Mouse (Mus musculus) midbrain, embryonic 11.5 days (tissue): ENCODE data around the gene Kif28. TPM values are rescaled to one million over a fixed set of nuclear protein-coding genes. Genes with fewer than 3 reads are reported as not detected.

Experiments
- polyA plus RNA-seq: library from polyadenylated mRNA; unstranded; fragments of >200 nt; fragmentation: Nextera tagmentation; extraction: Ambion mirVana; gene quantifications from 2 replicates; pipeline ENCODE4 v1.2.1, GENCODE M21; 2014

Kif28 gene
- polyA plus RNA-seq, 1 experiment from 2014 or later: not detected

Other genes with a start within 250 kb of the Kif28 start
- gene Smyd3, start 227.2 kb downstream of the Kif28 start, polyA plus RNA-seq: 13.1 and 15.9 TPM in 2 replicates
- gene Tfb2m, start 199.0 kb downstream of the Kif28 start, polyA plus RNA-seq: 27.1 and 30.7 TPM in 2 replicates
- 22.6 and 25.1 TPM in 2 replicates for gene Cnst, start 198.9 kb downstream of the Kif28 start, polyA plus RNA-seq
- gene Sccpdh, start 77.1 kb downstream of the Kif28 start, polyA plus RNA-seq: 95.6 and 101 TPM in 2 replicates
- gene Gm10518, start 58.1 kb upstream of the Kif28 start, polyA plus RNA-seq: 0.20 and 0.30 TPM in 2 replicates
- 32.9 and 35.1 TPM in 2 replicates for gene Ahctf1, start 58.4 kb upstream of the Kif28 start, polyA plus RNA-seq
- 12.7 and 13.0 TPM in 2 replicates for gene Cdc42bpa, start 215.2 kb upstream of the Kif28 start, polyA plus RNA-seq